Mouse (Mus musculus) mouse embryonic stem cell (cell line): ENCODE measurements around the gene Tpo.

Source experiments
- in situ Hi-C, 2 experiments: fragments of 300-500 bp; cut with MboI; formaldehyde crosslinking; loops; 1 replicate in 1 of 2; 3 replicates in 1 of 2; pipeline ENCODE4 v1.14.3; 2019 to 2020; ENCODE audit warnings: low sequenced_read_pairs in 2 of 2, low pct_unique_long_range_greater_than_20kb in 1 of 2, mixed read lengths in 1 of 2; ENCODE audit not compliant: unreplicated experiment in 1 of 2

Gene Tpo

GRCm38 (mm10) chr12:30035406-30035805 is 97.0 kb downstream of the Tpo start:
- in situ Hi-C loops: loop anchor here (25.0 kb wide), 2 partner anchors 327 to 552 kb away; partner anchors contain the start of genes Sntg2 (in 2 of the 2) and Tmem18 (in 1 of the 2)

DNA sequence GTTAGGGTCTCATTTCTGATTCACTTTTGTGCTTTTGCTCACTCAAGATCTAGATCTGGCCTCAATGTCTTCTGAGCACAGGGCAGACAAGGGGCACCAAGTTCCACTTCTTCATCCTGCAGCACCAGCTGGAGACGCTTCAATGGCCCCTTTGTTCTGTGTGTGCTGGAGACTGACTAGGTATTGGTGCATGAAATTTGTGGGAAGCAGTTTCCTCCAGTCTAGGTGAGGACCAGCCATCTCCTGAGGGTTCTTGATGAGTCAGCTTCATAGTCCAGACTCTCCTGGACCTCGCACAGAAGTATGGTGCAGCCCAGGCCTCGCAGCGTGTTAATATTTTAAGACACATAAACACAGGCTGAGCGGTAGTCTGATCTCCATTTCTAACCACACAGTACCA is 97.7 kb downstream of the Tpo start:
- in situ Hi-C loops: loop anchor here (25.0 kb wide), 2 partner anchors 328 to 553 kb away; partner anchors contain the start of genes Sntg2 (in 2 of the 2) and Tmem18 (in 1 of the 2)

GRCm38 (mm10) chr12:30030571-30030970 is 101.9 kb downstream of the Tpo start:
- in situ Hi-C loops: loop anchor here (25.0 kb wide), 2 partner anchors 332 to 557 kb away; partner anchors contain the start of genes Sntg2 (in 2 of the 2) and Tmem18 (in 1 of the 2)

DNA sequence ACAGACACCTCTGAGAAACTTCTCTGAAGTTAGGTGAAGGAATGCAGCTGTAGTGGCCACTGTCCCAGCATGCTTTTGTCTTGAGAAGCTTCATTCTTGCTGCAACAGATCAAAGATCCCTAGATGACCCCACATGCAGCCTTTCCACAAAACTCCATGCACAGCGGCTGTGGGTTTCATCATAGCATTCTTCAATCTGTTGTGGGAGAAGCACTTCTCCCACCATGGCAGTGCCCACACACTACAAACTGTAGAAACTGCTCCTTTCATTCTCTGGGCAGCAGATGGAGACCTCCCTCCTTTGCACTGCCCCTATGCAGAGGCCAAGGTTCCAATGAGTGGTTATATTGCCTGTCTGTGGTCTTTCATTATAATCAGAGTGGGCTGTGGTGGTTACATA is 103.3 kb downstream of the Tpo start:
- in situ Hi-C loops: loop anchor here (25.0 kb wide), 2 partner anchors 333 to 558 kb away; partner anchors contain the start of genes Sntg2 (in 2 of the 2) and Tmem18 (in 1 of the 2)

- in situ Hi-C loops: loop anchor here (25.0 kb wide), 2 partner anchors 334 to 559 kb away; partner anchors contain the start of genes Sntg2 (in 2 of the 2) and Tmem18 (in 1 of the 2)
Measured at GRCm38 (mm10) chr12:30027721-30028340, 104.6 kb downstream of the Tpo start.

GRCm38 (mm10) chr12:30024264-30024825 is 108.1 kb downstream of the Tpo start:
- in situ Hi-C loops: no loop called here

DNA sequence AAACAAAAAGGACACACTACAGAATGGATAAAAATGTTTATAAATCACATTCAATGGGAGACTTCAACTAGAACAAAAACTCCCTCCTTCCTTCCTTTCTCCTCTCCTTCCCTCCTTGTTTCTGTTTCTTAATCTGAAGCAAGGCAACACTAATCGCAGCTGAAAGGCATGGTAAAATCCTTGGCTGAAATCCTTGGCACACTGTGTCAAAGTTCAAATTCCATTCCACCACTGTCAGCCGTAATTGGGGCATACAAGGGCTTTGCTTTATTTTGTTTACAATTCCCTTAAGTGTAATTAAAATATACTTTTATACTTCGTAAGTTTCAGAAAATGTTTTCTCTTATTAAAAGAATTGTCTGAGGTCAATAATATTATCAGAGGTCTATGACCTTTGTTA is 108.9 kb downstream of the Tpo start:
- in situ Hi-C loops: no loop called here

- in situ Hi-C loops: no loop called here
Measured at GRCm38 (mm10) chr12:30020447-30020846, 112.0 kb downstream of the Tpo start.

DNA sequence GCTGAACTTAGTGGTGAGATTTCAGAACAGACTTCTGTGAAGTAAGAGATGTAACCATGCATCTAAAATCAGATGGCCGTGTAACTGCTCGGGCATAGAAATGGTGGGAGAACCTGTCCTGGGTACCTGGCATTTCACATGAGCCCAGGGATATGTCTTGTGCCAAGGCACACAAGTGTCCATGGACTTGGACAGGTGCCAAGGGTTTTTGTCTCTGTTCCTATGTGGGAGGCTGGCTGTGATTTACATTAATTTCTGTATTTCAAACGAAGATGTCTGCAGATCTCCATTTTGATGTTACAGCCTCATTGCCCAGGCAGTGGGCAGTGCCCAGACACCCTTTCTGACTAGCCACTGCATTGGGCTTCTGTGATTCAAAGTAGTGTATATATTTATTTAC is 115.3 kb downstream of the Tpo start:
- in situ Hi-C loops: no loop called here

GRCm38 (mm10) chr12:30015501-30015900 is 116.9 kb downstream of the Tpo start:
- in situ Hi-C loops: no loop called here

DNA sequence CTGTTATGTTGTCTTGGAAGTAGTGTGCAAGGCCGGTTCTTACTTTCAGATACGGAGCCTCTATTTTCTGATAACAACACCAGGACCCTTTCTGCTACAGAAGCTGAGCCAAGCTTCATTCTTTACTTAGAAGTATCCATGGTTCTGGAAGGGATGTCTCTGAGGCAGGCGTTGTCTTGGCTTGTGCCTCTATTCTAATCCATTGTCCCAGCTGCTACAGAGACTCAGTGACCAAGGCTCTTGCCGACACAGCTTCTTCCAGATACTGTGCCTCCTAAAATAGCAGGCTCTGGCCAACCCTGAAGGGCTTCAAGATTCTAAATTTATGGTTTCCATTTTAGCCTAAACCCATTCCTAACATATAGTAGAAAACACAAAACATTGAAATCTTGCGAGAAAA is 123.7 kb downstream of the Tpo start:
- in situ Hi-C loops: no loop called here

DNA sequence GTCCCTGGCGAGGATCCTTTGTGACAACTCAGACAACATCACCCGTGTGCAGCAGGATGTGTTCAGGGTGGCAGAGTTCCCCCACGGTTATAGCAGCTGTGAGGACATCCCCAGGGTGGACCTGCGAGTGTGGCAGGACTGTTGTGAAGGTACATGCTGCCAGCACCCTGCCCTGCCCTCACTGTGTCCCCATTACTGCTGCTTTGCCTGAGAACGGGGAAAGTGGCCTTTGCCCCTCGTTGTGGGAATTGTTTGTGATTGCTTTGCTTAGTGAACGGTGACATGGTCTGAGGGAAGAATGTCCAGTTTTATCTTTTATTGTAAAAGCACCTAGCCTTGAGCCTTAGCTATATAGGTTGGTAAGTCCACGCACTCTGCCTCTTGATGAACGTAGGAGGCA is 125.8 kb downstream of the Tpo start:
- in situ Hi-C loops: no loop called here
